Mouse (Mus musculus) intestine, embryonic 16.5 days (tissue): ENCODE data around the gene Ttyh2. TPM values are rescaled to one million over a fixed set of nuclear protein-coding genes. Genes with fewer than 3 reads are reported as not detected.

ENCODE experiments used
- ATAC-seq: fragments of 200-750 bp; cut with Nextera tagmentation; 2 replicates; pipeline ENCODE4 v1.8.0; 2017; ENCODE audit warnings: moderate TSS enrichment, moderate library complexity
- H3K27ac ChIP-seq: fragments of 300-500 bp; sonication (generic); 2 replicates; pipeline ENCODE4 v1.5.1; 2014; ENCODE audit warnings: mild to moderate bottlenecking, low read length
- H3K27me3 ChIP-seq: fragments of 300-500 bp; sonication (generic); replicated peaks from 2 replicates; pipeline ENCODE4 v1.6.1; 2014; ENCODE audit warnings: low read length, control low read depth, mixed read lengths; ENCODE audit not compliant: control insufficient read depth, insufficient read depth
- H3K36me3 ChIP-seq: fragments of 300-500 bp; sonication (generic); 2 replicates; pipeline ENCODE4 v1.6.1; 2014; ENCODE audit warnings: low read length, control low read depth; ENCODE audit not compliant: control insufficient read depth, insufficient read depth
- H3K4me1 ChIP-seq: fragments of 300-500 bp; sonication (generic); 2 replicates; pipeline ENCODE4 v1.6.1; 2014; ENCODE audit warnings: low read length, control low read depth, mixed read lengths; ENCODE audit not compliant: control insufficient read depth, insufficient read depth
- H3K4me2 ChIP-seq: fragments of 300-500 bp; sonication (generic); 2 replicates; pipeline ENCODE4 v1.6.1; 2014; ENCODE audit warnings: low read depth, low read length, control low read depth
- H3K4me3 ChIP-seq: fragments of 300-500 bp; sonication (generic); 2 replicates; pipeline ENCODE4 v1.5.1; 2014; ENCODE audit warnings: mild to moderate bottlenecking, low read length
- H3K9ac ChIP-seq: fragments of 300-500 bp; sonication (generic); 2 replicates; pipeline ENCODE4 v1.6.1; 2014; ENCODE audit warnings: low read depth, low read length
- H3K9me3 ChIP-seq: fragments of 300-500 bp; sonication (generic); 2 replicates; pipeline ENCODE4 v1.6.1; 2016; ENCODE audit warnings: low read length, control low read depth; ENCODE audit not compliant: control insufficient read depth
- WGBS: fragments of 180-500 bp; shearing (Covaris S2); extraction: QIAGEN DNeasy Blood & Tissue Kit; methylation state at CpG from one replicate; pipeline ENCODE4 v1.1.7; 2014; 5-methylcytosine and 5-hydroxymethylcytosine counted together
- polyA plus RNA-seq: library from polyadenylated mRNA; unstranded; fragments of >200 nt; fragmentation: Nextera tagmentation; extraction: Ambion mirVana; gene quantifications from 2 replicates; pipeline ENCODE4 v1.2.1, GENCODE M21; 2015

Ttyh2 gene
- polyA plus RNA-seq, 1 experiment from 2014 or later: 39.1 TPM

DNA sequence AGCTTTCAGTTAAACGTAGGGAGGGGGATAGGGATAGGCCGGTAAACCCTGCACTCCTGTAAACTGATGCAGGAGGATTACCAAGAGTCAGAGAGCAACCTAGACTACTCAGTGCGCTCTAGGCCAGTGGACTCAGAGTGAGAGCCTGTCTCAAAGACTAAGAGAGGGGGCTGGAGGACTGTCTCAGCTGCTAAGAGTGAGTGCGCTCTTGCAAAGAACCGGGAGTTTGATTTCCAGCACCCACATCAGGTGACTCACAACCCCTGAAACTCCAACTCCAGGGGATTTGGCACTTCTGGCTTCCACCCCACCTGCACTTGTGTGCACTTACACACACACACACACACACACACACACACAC is 52.6 kb downstream of the Ttyh2 start:
- Histone ChIP-seq H3K27me3 (no peaks in the 10 kb centered on the region), H3K4me1 (peaks cover 4% of the 10 kb centered on the region), H3K9me3 (no peaks in the 10 kb centered on the region), H3K4me2 (peak overlapping the region; percentile 69; the same call in 1 of the 2 replicates), H3K4me3 (no peak overlapping the region), H3K27ac (no peak overlapping the region), H3K9ac (no peak overlapping the region), H3K36me3 (no peaks in the 10 kb centered on the region)
- ATAC-seq: no peak
- 29% methylated on average over 5 of the region's 5 CpGs for WGBS

- Histone ChIP-seq H3K27me3 (no peaks in the 10 kb centered on the region), H3K36me3 (no peaks in the 10 kb centered on the region), H3K4me2 (no peak overlapping the region), H3K4me1 (peaks cover 4% of the 10 kb centered on the region), H3K27ac (no peak overlapping the region), H3K9me3 (no peaks in the 10 kb centered on the region), H3K9ac (no peak overlapping the region), H3K4me3 (no peak overlapping the region)
- no peak for ATAC-seq
- WGBS: 50% methylated on average over 5 of the region's 5 CpGs
Observed at GRCm38 (mm10) chr11:114728333-114728732, 53.1 kb downstream of the Ttyh2 start.

GRCm38 (mm10) chr11:114729832-114730363 is 54.7 kb downstream of the Ttyh2 start:
- WGBS: 52% methylated on average over 6 of the region's 6 CpGs
- H3K9me3 ChIP-seq: no peaks in the 10 kb centered on the region
- no peak for ATAC-seq

GRCm38 (mm10) chr11:114731711-114732110 is 56.5 kb downstream of the Ttyh2 start:
- Histone ChIP-seq H3K27me3 (0 out of 2 replicates have a peak, but pooled peaks cover 2% of the 10 kb centered on the region), H3K27ac (no peak overlapping the region), H3K9ac (no peak overlapping the region), H3K4me3 (no peak overlapping the region), H3K4me1 (peaks cover 4% of the 10 kb centered on the region), H3K4me2 (no peak overlapping the region), H3K36me3 (no peaks in the 10 kb centered on the region), H3K9me3 (no peaks in the 10 kb centered on the region)
- 92% methylated on average over 4 of the region's 4 CpGs for WGBS
- ATAC-seq: no peak

More at GRCm38 (mm10) chr11:114729832-114730363, 54.7 kb downstream of the Ttyh2 start:
- no peak overlapping the region for H3K4me2 ChIP-seq
- no peak overlapping the region for H3K4me3 ChIP-seq
- no peak overlapping the region for H3K27ac ChIP-seq
- peaks cover 4% of the 10 kb centered on the region for H3K4me1 ChIP-seq
- H3K36me3 ChIP-seq: no peaks in the 10 kb centered on the region
- H3K27me3 ChIP-seq: 0 out of 2 replicates have a peak, but pooled peaks cover 2% of the 10 kb centered on the region
- no peak overlapping the region for H3K9ac ChIP-seq

GRCm38 (mm10) chr11:114732890-114733289 is 57.7 kb downstream of the Ttyh2 start:
- Histone ChIP-seq H3K27ac (no peak overlapping the region), H3K4me3 (no peak overlapping the region), H3K9me3 (no peaks in the 10 kb centered on the region), H3K9ac (no peak overlapping the region), H3K27me3 (0 out of 2 replicates have a peak, but pooled peaks cover 2% of the 10 kb centered on the region), H3K36me3 (no peaks in the 10 kb centered on the region), H3K4me2 (no peak overlapping the region), H3K4me1 (no peaks in the 10 kb centered on the region)
- no peak for ATAC-seq
- WGBS: 74% methylated on average over 22 of the region's 22 CpGs

- Histone ChIP-seq H3K27me3 (0 out of 2 replicates have a peak, but pooled peaks cover 2% of the 10 kb centered on the region), H3K9me3 (no peaks in the 10 kb centered on the region), H3K4me2 (no peak overlapping the region), H3K27ac (no peak overlapping the region), H3K4me3 (no peak overlapping the region), H3K36me3 (no peaks in the 10 kb centered on the region), H3K9ac (no peak overlapping the region), H3K4me1 (no peaks in the 10 kb centered on the region)
- ATAC-seq: no peak
- 83% methylated on average over 2 of the region's 2 CpGs for WGBS
Observed at GRCm38 (mm10) chr11:114736111-114736510, 60.9 kb downstream of the Ttyh2 start.

DNA sequence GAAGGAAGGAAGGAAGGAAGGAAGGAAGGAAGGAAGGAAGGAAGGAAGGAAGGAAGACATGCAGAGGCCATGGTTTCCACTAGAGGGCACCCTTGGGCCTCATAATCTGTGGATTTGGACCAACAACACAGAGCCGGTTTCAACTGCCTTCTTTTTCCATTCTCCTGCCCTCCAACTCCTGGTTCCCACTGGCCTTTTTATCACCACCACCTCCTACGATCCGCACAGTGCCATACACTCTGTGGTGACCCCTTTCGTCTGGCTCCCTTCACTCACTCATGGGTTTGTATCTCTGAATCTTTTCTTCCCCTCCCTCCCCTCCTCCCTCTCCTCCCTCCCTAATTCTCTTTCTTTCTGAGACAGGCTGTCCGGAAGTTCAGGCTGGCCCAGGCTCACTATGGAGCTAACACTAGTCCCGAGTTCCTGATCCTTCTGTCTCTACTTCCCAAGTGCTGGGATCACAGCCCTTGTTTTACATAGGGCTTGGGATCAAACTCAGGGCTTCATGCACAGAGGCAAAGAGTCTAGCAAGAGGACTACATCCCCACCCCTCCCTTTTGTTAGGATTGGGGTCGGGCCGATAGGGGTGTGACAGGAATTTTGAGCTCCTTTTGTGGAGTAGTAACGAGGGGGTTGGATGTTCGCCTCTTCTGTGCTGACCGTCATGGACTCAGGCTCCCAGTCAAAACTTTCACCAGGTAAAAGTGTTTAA is 61.8 kb downstream of the Ttyh2 start:
- Histone ChIP-seq H3K4me1 (no peaks in the 10 kb centered on the region), H3K4me2 (peak overlapping the region; percentile 19; the same call in 1 of the 2 replicates), H3K27me3 (0 out of 2 replicates have a peak, but pooled peaks cover 2% of the 10 kb centered on the region), H3K9ac (no peak overlapping the region; the same call in 1 of the 2 replicates), H3K9me3 (no peaks in the 10 kb centered on the region), H3K4me3 (no peak overlapping the region), H3K27ac (no peak overlapping the region), H3K36me3 (no peaks in the 10 kb centered on the region)
- 36% methylated on average over 11 of the region's 11 CpGs for WGBS
- ATAC-seq: no peak

DNA sequence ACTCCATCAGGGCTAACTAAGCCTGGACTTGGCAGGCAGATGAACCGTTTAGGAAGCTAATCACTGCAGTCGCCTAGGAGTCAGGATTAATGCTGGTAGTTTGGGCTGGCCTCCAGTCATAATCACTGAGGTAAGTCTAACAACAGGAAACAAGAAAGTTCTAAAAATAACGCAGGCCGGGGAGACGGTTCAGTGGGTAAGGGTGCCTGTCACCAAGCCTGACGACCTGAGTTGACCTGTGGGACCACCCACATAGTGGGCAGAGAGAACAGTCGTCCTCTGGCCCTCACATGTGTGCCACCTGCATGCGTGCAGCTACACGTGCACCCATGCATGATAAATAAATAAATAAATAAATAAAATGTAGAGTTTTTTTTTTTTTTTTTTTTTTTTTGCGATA is 65.4 kb downstream of the Ttyh2 start:
- Histone ChIP-seq H3K9ac (no peak overlapping the region), H3K4me1 (no peaks in the 10 kb centered on the region), H3K36me3 (no peaks in the 10 kb centered on the region), H3K27me3 (no peaks in the 10 kb centered on the region), H3K9me3 (no peaks in the 10 kb centered on the region), H3K4me2 (no peak overlapping the region), H3K4me3 (no peak overlapping the region), H3K27ac (no peak overlapping the region)
- ATAC-seq: no peak
- 41% methylated on average over 10 of the region's 10 CpGs for whole genome bisulfite sequencing

- no peaks in the 10 kb centered on the region for H3K9me3 ChIP-seq
- H3K9ac ChIP-seq: no peak overlapping the region
- no peak for ATAC-seq
- 41% methylated on average over 6 of the region's 6 CpGs for WGBS
- H3K27me3 ChIP-seq: no peaks in the 10 kb centered on the region
- H3K27ac ChIP-seq: no peak overlapping the region
- no peak overlapping the region for H3K4me2 ChIP-seq
- H3K36me3 ChIP-seq: no peaks in the 10 kb centered on the region
- no peaks in the 10 kb centered on the region for H3K4me1 ChIP-seq
- H3K4me3 ChIP-seq: no peak overlapping the region
Observed at GRCm38 (mm10) chr11:114741451-114741850, 66.2 kb downstream of the Ttyh2 start.
